Mouse (Mus musculus) neural tube, embryonic 15.5 days (tissue): Measurements from ENCODE around the gene 9930021J03Rik. TPM values are rescaled to one million over a fixed set of nuclear protein-coding genes. Genes with fewer than 3 reads are reported as not detected.

Experiments used
- ATAC-seq: fragments of 200-750 bp; cut with Nextera tagmentation; 2 replicates; pipeline ENCODE4 v1.8.0; 2017; ENCODE audit warnings: mild to moderate bottlenecking, moderate TSS enrichment, moderate library complexity; ENCODE audit not compliant: low FRiP score
- H3K27ac ChIP-seq: fragments of 300-500 bp; sonication (generic); replicated peaks from 2 replicates; pipeline ENCODE4 v1.5.1; 2015; ENCODE audit warnings: mild to moderate bottlenecking, inconsistent platforms
- H3K27me3 ChIP-seq: fragments of 300-500 bp; sonication (generic); replicated peaks from 2 replicates; pipeline ENCODE4 v1.6.1; 2015; ENCODE audit warnings: inconsistent platforms
- H3K36me3 ChIP-seq: fragments of 300-500 bp; sonication (generic); 2 replicates; pipeline ENCODE4 v1.6.1; 2015; ENCODE audit warnings: inconsistent platforms
- H3K4me1 ChIP-seq: fragments of 300-500 bp; sonication (generic); 2 replicates; pipeline ENCODE4 v1.6.1; 2015; ENCODE audit warnings: inconsistent platforms
- H3K4me2 ChIP-seq: fragments of 300-500 bp; sonication (generic); 2 replicates; pipeline ENCODE4 v1.6.1; 2015; ENCODE audit warnings: inconsistent platforms, mild to moderate bottlenecking, moderate library complexity
- H3K4me3 ChIP-seq: fragments of 300-500 bp; sonication (generic); replicated peaks from 2 replicates; pipeline ENCODE4 v1.5.1; 2015; ENCODE audit warnings: mild to moderate bottlenecking, inconsistent platforms
- H3K9ac ChIP-seq: fragments of 300-500 bp; sonication (generic); replicated peaks from 2 replicates; pipeline ENCODE4 v1.6.1; 2015; ENCODE audit warnings: mild to moderate bottlenecking, inconsistent platforms
- H3K9me3 ChIP-seq: fragments of 300-500 bp; sonication (generic); replicated peaks from 2 replicates; pipeline ENCODE4 v1.6.1; 2016; ENCODE audit warnings: inconsistent platforms
- WGBS: fragments of 180-500 bp; shearing (Covaris S2); methylation state at CpG from one replicate; pipeline ENCODE4 v1.1.7; 2015; ENCODE audit warnings: mixed read lengths; 5-methylcytosine and 5-hydroxymethylcytosine counted together
- polyA plus RNA-seq: library from polyadenylated mRNA; unstranded; fragments of >200 nt; fragmentation: Nextera tagmentation; extraction: Ambion mirVana; gene quantifications from 2 replicates; pipeline ENCODE4 v1.2.1, GENCODE M21; 2015

9930021J03Rik gene
- polyA plus RNA-seq, 1 experiment from 2014 or later: 5.5 TPM

DNA sequence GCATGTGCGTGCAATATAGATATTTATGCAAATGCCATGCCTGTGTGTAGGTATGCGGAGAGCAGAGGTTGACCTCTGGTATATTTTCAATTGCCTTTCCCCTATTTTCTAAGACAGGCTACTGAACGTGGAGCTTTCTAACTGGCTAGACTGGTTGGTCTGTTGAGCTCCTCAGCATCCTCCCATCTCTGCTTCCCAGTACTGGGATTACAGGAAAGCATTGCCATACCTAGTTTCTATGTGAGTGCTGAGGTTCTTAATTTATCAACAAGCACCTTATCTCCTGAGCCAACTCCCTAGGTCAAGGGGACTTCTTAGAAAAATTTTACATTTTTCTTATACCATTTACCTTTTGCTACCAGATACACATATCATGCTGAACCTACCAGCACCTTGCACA is 8.4 kb downstream of the 9930021J03Rik start:
- Histone ChIP-seq H3K9me3 (no peaks in the 10 kb centered on the region), H3K4me1 (peaks cover 4% of the 10 kb centered on the region), H3K36me3 (no peaks in the 10 kb centered on the region), H3K4me3 (no peak overlapping the region), H3K27ac (no peak overlapping the region), H3K4me2 (no peak overlapping the region), H3K27me3 (no peaks in the 10 kb centered on the region), H3K9ac (no peak overlapping the region)
- 82% methylated on average over 3 of the region's 3 CpGs for WGBS
- ATAC-seq: no peak

DNA sequence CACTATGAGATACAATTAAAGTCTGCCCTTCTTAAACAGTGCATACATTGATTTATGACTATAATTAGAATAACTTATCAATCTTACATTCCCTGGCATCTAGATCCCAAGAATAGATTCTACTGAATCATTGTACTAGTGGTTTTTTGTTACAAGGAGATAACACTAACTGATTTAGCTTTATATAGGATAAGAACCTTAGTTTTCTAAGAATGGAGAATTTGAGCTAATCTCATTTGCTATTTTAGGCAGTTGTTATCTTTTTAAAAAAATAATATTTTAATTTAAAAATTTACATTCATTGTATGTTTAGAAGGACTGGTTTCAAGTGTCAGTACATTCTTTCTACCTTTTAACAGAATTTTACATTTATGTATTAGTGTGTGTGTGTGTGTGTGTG is 17.8 kb downstream of the 9930021J03Rik start:
- Histone ChIP-seq H3K27ac (no peak overlapping the region), H3K9ac (no peak overlapping the region), H3K4me2 (no peak overlapping the region), H3K36me3 (no peaks in the 10 kb centered on the region), H3K4me1 (no peaks in the 10 kb centered on the region), H3K27me3 (no peaks in the 10 kb centered on the region), H3K9me3 (no peaks in the 10 kb centered on the region), H3K4me3 (no peak overlapping the region)
- no peak for ATAC-seq

DNA sequence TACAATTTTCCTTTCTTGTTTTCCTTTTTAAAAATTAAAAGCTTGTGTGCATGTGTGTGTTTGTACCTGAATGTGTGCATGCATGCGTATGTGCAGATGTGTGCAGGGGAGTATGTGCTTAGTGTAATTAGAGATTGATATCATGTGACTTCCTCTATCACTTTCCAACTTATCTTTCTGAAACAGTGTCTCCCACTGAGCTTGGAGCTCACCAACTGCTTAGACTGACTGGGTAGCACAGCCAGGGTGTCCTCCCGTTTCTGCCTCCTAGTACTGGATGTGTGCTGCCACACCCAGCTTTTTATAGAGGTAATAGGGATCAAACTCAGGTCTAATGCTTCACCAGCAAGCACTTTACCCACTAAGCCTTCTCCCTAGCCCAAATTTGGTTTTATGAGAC is 22.9 kb downstream of the 9930021J03Rik start:
- 98% methylated on average over 2 of the region's 2 CpGs for WGBS
- Histone ChIP-seq H3K27ac (no peak overlapping the region), H3K36me3 (no peaks in the 10 kb centered on the region), H3K4me3 (no peak overlapping the region), H3K4me1 (no peaks in the 10 kb centered on the region), H3K9ac (no peak overlapping the region), H3K9me3 (no peaks in the 10 kb centered on the region), H3K4me2 (no peak overlapping the region), H3K27me3 (no peaks in the 10 kb centered on the region)
- ATAC-seq: no peak

DNA sequence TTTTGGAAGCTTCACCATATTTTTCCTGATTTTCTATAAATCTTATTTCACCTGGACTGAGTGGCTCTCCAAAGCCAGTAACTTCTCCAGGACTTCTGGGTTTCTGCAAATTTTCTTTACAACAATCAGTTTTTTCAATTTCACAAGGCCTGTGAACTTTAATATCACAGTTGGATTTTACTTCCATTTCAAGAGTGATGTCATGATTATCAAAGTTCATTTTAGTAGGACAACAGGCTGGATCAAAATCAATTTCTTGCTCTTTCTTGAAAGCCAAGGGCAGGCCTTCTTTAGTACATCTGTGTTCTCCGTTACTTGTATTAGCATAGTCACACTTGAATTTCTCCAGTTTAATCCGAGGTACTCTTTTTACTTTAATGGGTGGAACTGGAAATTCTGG is 51.9 kb downstream of the 9930021J03Rik start:
- Histone ChIP-seq H3K9me3 (no peaks in the 10 kb centered on the region), H3K36me3 (no peaks in the 10 kb centered on the region), H3K4me1 (no peaks in the 10 kb centered on the region), H3K4me2 (no peak overlapping the region), H3K27me3 (no peaks in the 10 kb centered on the region), H3K27ac (no peak overlapping the region), H3K9ac (no peak overlapping the region), H3K4me3 (no peak overlapping the region)
- 82% methylated on average over 2 of the region's 2 CpGs for WGBS
- no peak for ATAC-seq

DNA sequence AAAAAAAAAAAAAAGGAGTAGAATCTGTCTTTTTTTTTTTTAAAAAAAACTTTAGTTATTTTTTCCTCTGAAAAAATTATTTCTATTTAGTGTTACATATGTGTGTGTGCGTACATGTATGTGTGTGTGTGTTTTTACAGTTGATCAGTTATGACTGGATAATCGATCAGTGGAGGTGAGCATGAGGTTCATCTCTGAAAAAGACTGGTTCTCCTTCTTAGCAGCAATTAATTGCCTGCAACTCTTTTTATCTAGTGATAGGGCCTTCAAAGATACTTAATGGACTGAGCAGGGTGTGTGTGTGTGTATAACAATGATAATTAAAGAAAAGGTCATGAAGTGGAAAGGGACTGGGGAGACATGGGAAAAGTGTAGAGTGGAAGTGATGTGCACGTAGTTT is 54.8 kb downstream of the 9930021J03Rik start:
- Histone ChIP-seq H3K9me3 (no peaks in the 10 kb centered on the region), H3K4me2 (no peak overlapping the region), H3K9ac (no peak overlapping the region), H3K27ac (no peak overlapping the region), H3K4me3 (no peak overlapping the region), H3K4me1 (no peaks in the 10 kb centered on the region), H3K36me3 (no peaks in the 10 kb centered on the region), H3K27me3 (no peaks in the 10 kb centered on the region)
- 90% methylated on average over 3 of the region's 3 CpGs for WGBS
- no peak for ATAC-seq

DNA sequence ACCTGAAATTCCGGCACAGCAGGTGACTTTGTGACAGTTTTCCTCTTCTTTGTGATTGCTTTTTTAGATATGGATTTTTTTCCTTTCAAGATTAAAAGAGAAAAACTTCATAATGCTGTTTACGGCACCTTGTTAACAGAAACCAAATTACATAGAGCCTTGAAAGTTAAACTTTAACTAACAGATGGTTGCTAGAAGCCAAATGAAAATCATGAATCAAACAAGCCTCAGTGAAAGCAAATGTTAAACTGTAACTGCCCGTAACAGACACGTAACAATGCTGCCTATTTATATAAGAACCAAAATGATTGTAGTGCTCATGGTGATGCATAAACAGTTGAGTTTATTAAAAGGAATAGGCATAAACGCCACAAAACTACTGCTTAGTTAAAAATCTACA is 62.3 kb downstream of the 9930021J03Rik start:
- Histone ChIP-seq H3K4me3 (no peak overlapping the region), H3K4me1 (no peaks in the 10 kb centered on the region), H3K36me3 (no peaks in the 10 kb centered on the region), H3K4me2 (no peak overlapping the region), H3K27ac (no peak overlapping the region), H3K9me3 (no peaks in the 10 kb centered on the region), H3K9ac (no peak overlapping the region), H3K27me3 (no peaks in the 10 kb centered on the region)
- WGBS: 82% methylated on average over 5 of the region's 5 CpGs
- ATAC-seq: no peak

DNA sequence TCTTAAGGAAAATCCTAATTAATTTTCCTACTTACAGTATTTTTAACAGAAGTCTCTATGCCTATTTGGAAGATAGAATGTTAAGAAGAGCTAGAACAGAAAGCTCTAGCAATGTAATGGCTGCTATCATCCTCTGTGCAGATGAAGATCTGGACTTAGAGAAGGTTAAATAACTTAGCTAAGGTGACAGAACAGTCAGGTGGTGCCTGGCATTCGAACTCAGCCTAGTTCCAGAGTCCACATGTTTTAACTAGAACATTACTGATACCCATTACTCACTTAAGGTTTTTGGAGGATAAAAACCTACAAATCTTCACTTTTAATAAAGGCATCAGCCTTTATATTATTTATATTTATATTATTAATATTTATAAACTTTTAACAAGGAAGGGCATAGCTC is 65.1 kb downstream of the 9930021J03Rik start:
- ATAC-seq: no peak

DNA sequence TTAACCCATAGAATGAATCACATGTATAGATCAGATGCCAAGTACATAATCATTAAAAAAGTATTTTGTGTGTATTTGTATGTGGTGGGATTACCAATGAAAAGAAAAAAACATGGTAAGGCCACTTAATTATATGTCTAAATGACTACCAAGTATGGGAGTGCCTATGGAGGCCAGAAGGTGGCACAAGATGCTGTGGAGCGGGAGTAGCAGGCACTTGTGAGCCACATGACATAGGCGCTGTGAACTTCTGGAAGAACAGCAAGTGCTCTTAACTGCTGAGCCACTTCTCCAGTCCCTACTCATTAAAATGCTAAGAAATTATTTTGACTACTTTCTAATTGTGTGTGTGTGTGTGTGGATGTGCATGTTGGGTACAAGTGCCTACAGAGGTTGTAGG is 66.2 kb downstream of the 9930021J03Rik start:
- H3K36me3 ChIP-seq: no peaks in the 10 kb centered on the region
- H3K27me3 ChIP-seq: no peaks in the 10 kb centered on the region
- no peak overlapping the region for H3K4me2 ChIP-seq
- H3K9ac ChIP-seq: no peak overlapping the region
- no peaks in the 10 kb centered on the region for H3K4me1 ChIP-seq
- no peak overlapping the region for H3K4me3 ChIP-seq
- ATAC-seq: no peak
- H3K27ac ChIP-seq: no peak overlapping the region
- WGBS: 97% methylated on average over 2 of the region's 2 CpGs
- no peaks in the 10 kb centered on the region for H3K9me3 ChIP-seq

More for the DNA sequence above, 65.1 kb downstream of the 9930021J03Rik start:
- Histone ChIP-seq H3K9me3 (no peaks in the 10 kb centered on the region), H3K4me3 (no peak overlapping the region), H3K4me1 (no peaks in the 10 kb centered on the region), H3K27me3 (no peaks in the 10 kb centered on the region), H3K36me3 (no peaks in the 10 kb centered on the region), H3K9ac (no peak overlapping the region), H3K27ac (no peak overlapping the region), H3K4me2 (no peak overlapping the region)
- WGBS: 87% methylated on average over 1 of the region's 1 CpGs

DNA sequence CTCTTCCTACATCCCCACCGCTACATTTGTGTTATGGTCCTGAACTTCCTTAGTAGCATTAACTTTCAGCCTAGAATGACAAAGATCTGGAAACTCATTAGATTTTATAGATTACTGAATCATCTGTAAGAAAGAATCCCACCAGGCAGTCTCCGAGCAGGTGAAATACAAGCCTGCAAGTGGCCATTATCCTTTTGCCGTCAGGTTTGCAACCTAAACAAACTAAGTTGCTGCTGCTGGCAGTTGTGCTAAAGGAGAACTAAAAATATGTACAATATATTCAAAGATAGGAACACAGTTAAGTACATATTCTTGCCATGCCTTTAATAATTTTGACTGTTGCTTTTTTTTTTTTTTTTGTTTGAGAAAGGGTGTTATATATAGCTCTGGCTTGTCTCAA is 70.4 kb downstream of the 9930021J03Rik start:
- Histone ChIP-seq H3K4me1 (no peaks in the 10 kb centered on the region), H3K27me3 (no peaks in the 10 kb centered on the region), H3K4me2 (no peak overlapping the region), H3K9me3 (no peaks in the 10 kb centered on the region), H3K36me3 (no peaks in the 10 kb centered on the region), H3K9ac (no peak overlapping the region), H3K27ac (no peak overlapping the region), H3K4me3 (no peak overlapping the region)
- ATAC-seq: no peak
- WGBS: 76% methylated on average over 3 of the region's 3 CpGs

DNA sequence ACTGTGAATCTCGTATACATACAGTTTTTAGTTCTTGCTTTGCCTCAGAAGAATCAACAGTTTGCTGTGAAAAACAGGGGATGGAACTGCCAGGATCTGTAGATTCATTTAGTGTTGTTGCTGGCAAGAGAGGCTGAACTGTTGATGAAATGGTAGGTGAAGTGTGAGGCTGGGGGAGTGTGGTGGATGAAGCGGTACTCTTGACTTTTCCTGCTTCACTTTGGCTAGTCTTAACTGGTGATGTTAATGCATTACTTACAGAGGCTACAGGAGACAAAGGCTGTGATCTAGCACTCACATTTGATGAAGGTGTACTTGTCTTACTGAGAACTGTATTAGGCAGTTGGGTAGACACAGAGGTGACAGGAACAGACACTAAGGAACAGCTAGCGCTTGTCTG is 87.3 kb downstream of the 9930021J03Rik start:
- no peaks in the 10 kb centered on the region for H3K9me3 ChIP-seq
- peaks cover 34% of the 10 kb centered on the region for H3K36me3 ChIP-seq
- H3K4me1 ChIP-seq: no peaks in the 10 kb centered on the region
- no peak overlapping the region for H3K9ac ChIP-seq
- no peak overlapping the region for H3K4me3 ChIP-seq
- no peak overlapping the region for H3K27ac ChIP-seq
- H3K4me2 ChIP-seq: no peak overlapping the region
- ATAC-seq: no peak
- H3K27me3 ChIP-seq: no peaks in the 10 kb centered on the region
- 99% methylated on average over 3 of the region's 3 CpGs for WGBS

DNA sequence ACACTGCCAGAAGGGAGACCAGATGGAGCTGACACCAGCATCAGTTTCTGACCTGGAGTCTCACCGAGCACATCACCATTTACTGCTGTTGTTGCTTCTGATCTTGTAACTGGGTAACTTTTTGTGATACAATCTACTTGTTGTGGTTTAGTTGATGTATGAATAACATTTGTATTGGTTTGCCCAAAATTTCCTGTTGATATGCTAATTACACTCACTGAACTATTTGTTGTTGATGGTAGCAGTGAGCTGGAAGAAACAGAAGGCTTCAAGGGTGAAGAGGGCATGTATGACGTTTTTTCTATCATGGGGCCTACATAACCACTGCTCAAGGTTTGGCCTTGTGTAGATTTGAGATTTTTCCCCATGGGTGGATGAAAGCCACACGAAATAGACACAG is 87.9 kb downstream of the 9930021J03Rik start:
- Histone ChIP-seq H3K27me3 (no peaks in the 10 kb centered on the region), H3K36me3 (peaks cover 34% of the 10 kb centered on the region), H3K4me1 (no peaks in the 10 kb centered on the region), H3K4me3 (no peak overlapping the region), H3K9me3 (no peaks in the 10 kb centered on the region), H3K9ac (no peak overlapping the region), H3K27ac (no peak overlapping the region), H3K4me2 (no peak overlapping the region)
- ATAC-seq: no peak
- WGBS: 95% methylated on average over 3 of the region's 3 CpGs

DNA sequence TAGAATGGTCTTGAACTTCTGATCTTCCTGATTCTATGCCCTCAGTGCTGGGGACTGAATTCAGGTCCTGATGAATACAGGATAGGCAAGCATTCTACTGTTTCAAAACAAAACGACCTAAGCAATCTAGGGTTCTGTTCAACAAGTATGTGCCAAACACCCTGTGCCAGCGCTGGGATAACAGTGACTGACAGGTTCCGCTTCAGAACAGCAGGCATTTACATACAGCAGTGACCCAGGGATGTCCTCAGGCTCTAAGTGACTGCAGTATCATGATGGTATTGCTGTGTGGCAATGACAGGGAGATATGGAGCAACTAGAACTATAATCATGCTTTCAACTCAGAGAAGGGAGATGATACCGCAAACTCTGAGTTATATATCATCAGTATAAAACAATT is 92.3 kb downstream of the 9930021J03Rik start:
- Histone ChIP-seq H3K27ac (no peak overlapping the region), H3K36me3 (peaks cover 25% of the 10 kb centered on the region), H3K27me3 (no peaks in the 10 kb centered on the region), H3K4me1 (no peaks in the 10 kb centered on the region), H3K9me3 (no peaks in the 10 kb centered on the region), H3K4me2 (no peak overlapping the region), H3K9ac (no peak overlapping the region), H3K4me3 (no peak overlapping the region)
- WGBS: 91% methylated on average over 4 of the region's 4 CpGs
- no peak for ATAC-seq

DNA sequence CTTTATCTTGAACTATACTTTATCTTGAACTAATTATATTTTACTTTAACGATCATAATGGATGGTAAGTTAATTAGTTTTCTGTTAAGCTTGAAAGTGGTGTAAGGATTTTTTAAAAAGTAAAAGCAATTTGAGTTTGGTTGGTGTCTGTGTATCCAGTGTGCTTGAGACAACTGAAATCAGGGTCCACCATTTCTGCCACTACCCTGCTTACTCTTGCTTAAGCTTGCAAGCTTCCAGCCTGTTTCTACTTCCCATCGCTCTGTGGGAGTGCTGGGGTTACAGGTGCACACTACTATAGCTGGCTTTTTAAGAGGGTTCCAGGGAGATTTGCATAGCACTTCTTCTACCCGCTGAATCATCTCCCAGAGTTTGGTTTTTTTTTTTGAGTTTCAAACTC is 96.3 kb downstream of the 9930021J03Rik start:
- WGBS: 82% methylated on average over 3 of the region's 3 CpGs
- no peak for ATAC-seq
- no peaks in the 10 kb centered on the region for H3K36me3 ChIP-seq
- no peaks in the 10 kb centered on the region for H3K4me1 ChIP-seq
- H3K27ac ChIP-seq: no peak overlapping the region
- no peak overlapping the region for H3K9ac ChIP-seq
- H3K27me3 ChIP-seq: no peaks in the 10 kb centered on the region
- H3K4me3 ChIP-seq: no peak overlapping the region
- H3K9me3 ChIP-seq: no peaks in the 10 kb centered on the region
- H3K4me2 ChIP-seq: no peak overlapping the region
